Mouse (Mus musculus) testis, postnatal 10 days (tissue): Measurements from ENCODE around the gene Mup22.
"Not testable (repeated sequence)": the region's sequence is repeated elsewhere in the genome, so short reads cannot be mapped to it uniquely, and the experiment has no call there.

Experiments
- DNase-seq: peaks from one replicate; pipeline ENCODE4 v3.0.0; 2021; ENCODE audit warnings: low spot score

The Mup22 gene

GRCm38 (mm10) chr4:60821363-60821762 is at the start of gene Mup22:
Gene Mup22, minus strand, starts transcription at chr4:60821463.
- DNase-seq = not testable (repeated sequence)

- not testable (repeated sequence) for DNase-seq
Observed at GRCm38 (mm10) chr4:60840889-60841288, 19.6 kb upstream of the Mup22 start.
